Mouse (Mus musculus) thymus, postnatal 10 days (tissue): Measurements from ENCODE around the gene Rgs1.

Experiments used
- DNase-seq, 2 experiments: peaks; one replicate each; pipeline ENCODE4 v3.0.0; 2021; ENCODE audit warnings: low spot score in 2 of 2

Gene Rgs1

DNA sequence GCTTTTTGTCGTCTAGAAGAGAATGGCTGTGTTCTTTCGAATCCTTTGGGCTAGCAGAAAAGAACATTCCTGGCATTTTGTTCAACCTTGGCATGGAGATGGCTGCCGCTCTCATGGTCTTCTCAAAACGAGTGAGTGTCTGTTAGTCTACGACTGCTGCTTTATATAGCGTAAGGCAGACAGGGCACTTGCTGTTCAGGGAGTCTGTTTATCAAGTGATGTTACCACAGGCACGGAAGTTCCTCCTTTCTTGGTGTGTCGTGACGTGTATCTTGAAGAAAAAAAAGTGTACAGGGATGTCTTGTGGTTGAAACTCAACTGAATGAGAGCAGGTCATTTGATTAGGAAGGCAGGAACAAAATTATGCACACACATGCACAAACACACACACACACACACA, at the start of gene Rgs1:
Rgs1 (minus strand) TSS at position 320 of the 400 bp plus-strand sequence.
- DNase-seq, result peak in 1 of 2 experiments; percentile 5

DNA sequence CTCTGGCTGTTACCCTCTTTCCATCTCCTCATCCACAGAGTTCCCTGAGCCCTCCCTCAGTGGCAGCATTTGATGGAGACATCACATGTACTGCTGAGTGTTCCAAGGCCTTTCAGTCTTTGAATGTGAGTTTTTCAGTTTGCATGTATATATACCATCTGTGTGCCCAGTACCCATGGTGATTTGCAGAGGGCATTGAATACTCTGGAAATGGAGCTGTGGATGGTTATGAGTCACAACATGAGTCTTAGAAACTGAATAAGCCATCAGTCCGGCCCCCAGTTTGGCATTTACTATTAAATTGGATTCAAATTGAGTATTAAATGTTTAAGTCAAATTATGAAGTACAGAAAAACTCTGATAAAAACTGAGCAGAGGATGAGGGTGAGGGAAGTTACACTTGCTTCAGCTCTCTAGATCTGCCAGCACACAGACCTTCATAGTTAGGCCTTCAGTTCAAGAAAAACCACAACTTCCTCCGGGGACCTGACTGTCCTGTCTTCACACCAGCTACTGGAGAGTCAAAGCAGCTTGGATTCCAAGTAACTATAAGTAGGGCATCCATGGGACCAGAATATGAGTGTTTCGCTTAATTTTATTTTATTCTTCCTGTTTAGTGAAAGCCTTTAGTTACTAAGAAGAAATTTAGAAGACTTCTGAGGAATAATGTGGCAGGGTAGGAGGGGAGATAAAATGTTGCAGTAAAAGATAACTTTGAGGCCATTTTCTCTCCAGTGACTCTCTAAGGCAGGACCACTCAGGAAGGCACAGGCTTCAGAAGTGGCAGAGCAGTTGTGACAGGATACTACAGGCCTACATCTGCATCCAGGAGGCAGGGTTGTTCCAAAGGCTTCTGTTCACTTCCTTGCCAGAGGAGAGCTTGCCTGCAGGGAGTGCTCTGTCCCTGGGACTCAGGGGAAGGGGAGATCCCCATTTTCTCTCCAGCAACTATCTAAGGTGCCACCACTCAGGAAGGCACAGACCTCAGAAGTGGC, 34.3 kb upstream of the Rgs1 start:
- DNase-seq, result no peak

DNA sequence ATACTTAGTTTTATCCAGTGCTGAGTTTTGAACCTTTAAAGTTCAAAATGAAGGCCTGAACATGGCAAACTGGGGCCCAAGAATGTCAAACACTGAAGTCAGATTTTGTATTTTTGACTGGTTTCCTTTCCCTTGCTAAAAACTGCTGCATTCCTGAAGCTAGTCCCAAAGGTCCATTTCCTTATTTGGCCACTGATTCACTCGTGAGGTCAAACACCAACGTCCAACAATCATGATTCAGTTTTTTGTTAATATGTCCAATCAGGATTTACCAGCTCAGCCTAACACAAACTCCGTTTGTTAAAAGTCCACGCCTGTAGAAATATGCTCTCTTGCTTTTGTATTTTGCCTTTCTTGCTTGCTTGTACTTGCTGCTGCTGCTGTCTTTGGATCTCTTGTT, 31.0 kb upstream of the Rgs1 start:
- DNase-seq, result no peak

DNA sequence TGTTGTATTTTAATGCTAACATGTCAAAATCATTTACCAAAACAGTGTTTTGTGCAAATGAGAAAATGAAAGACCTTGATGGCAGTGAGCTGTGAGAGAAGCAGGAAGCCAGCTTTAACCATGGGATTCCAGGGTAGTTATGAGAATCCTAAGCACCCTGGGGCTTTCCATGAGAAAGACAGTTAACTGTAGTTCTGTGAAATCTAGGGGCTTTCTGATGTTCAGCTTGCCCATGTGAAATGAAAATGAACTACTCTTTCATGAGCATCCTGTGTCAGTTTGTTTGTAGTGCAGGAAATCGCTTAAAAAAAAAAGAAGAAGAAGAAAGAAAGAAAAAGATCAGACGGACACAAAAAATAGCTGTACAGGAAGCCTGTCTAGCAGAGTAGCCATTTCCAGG, 23.9 kb upstream of the Rgs1 start:
- no peak for DNase-seq

DNA sequence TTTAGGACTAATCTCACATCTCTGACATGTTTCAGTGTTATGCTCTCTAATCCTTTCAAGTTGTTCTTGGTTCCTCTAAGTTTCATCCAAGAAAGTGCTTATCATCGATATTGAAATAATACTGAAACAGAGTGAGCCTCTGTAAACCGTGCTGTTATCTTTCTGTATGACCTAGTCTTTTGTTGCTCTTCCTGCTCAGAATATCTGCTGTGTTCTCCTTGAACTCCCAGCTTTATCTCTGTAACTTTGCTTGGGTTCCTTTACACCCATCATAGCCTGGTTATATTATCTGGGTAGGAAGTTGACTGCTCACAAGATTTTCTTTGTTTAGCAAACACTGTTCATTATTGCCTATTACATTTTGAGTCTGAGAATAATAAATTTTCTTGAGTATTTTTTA, 20.1 kb upstream of the Rgs1 start:
- no peak for DNase-seq

DNA sequence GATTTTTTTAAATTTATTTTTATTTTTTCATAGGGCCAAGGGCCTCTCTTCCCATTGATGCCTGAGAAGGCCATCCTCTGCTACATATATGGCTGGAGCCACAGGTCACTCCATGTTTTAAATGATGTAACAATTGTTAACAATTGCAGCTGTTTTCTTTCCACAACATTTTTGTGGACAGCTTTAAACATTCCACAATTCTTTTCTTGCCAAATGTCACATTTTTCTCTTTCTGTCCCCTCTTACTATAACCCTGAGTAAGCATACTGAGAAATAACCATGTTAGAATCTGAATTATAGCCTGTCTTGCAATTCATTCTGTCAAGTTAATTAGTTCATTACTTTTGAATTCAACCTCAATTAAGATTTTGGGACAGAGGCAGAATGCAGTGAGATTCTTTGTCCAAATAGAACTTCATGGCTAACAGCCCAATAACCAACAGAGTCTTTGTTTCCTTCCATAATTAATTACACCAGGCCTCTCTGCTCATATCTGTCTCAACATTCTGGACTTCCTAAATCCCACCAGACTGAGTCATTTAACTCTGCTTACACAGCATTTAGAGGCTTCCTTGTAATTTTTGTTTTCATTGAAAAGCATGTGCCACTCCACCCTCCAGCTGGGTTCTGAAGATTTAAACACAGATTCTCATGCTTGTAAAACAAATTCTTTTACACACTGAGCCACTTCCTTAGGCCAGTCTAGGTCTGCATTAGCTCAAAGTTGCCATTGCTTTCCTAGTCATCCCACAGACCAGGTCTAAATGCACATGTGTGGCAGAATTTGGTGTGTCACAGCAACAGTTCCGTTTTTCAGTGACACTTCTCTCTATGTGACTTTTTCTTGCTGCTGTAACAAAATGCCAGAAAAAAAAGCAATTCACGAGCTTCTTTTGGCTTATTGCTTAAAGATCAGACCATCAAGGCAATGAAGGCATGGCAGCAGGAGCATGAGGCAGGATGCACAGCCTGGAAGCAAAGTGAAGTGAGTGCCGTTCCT, 18.7 kb upstream of the Rgs1 start:
- no peak for DNase-seq

DNA sequence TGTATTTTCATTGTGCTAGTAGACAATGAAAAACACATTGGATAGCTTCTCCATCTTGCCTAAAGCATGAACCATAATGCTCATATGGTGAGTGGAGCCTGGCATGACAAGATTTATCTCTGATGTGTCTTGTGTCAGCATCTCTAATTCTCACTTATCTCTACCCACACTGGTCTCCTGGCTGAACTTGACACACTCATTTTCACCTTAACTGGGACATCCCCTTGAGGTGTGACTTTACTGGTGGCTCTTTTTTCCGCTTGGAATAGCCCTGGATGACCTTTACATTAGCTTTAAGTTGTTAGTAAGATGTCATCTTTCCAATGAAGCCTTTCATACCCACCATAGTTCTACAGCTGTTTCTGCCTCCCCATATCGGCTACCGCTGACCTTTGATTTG, 15.0 kb upstream of the Rgs1 start:
- no peak for DNase-seq

- no peak for DNase-seq
Measured at GRCm38 (mm10) chr1:144262008-144262407, 13.0 kb upstream of the Rgs1 start.

DNA sequence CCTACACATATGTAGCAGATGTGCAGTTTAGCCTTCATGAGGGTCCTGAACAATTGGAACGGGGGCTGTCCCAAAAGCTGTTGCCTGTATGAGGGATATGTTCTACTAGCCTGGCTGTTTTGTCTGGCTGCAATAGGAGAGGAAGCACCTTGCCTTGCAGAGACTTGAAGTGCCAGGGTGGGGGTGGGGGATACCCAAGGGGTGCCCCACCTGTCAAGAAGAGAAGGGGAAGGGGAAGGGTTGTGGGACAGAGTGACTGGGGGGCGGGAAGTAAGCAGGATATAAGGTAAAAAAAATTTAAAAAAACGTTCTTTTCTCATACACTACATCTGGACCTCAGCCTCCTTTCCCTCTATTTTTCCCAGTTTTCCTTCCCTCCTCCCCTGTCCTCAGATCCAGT, 9.7 kb upstream of the Rgs1 start:
- DNase-seq, result no peak

DNA sequence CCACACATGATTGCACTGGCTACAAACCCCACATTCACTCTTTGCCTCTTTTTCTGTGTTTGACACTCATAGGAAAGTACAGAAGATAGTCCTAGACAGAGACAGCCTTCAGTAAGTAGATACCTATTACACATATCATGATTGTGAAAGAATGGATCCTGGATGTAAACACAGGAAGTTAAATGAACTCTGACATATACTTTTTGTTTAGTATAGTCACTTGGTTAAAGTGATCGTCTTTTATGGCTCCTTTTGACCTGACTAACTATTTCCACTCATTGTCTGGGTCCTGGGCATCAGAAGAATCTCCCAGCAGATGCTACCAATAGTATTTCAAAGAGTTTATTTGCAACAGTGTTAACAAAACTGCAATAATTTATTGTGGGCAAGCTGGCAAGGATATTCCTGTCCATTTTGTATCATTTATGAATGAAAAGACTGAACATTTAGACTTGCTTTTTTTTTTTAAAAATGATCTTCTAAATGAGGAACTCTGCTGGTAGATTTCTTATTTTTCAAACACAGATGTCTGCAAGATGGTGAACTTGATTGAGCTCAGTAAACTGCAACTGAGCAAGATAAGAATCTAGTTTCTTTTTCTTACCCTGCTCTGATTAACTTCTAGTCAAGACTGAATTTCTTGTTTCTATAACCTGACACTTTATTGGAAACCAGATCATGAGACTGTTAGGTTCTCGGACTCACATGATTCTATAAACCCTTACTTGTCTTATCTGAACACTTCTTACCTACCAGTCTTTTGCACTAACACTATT, 7.7 kb upstream of the Rgs1 start:
- no peak for DNase-seq

DNA sequence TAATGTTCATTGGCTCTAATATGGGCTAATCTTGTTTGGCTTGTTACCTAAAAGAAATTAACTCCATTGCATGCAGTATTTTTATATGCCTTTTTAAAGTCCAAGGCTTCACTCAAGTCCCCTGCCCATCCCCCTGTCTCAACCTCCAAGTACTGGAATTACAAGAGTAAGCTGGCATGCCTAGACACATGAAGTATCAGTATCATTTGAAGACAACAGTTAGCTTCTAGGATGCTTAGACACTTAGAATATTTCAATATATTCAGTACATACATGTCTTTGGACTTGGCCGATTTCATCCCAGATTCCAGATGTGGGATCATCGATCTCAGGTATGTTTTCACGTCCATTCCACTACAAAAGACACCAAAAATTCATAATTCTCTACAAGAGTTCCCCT, 836 bp downstream of the Rgs1 start:
- no peak for DNase-seq

GRCm38 (mm10) chr1:144247382-144247781, 1.7 kb downstream of the Rgs1 start:
- DNase-seq, result no peak

DNA sequence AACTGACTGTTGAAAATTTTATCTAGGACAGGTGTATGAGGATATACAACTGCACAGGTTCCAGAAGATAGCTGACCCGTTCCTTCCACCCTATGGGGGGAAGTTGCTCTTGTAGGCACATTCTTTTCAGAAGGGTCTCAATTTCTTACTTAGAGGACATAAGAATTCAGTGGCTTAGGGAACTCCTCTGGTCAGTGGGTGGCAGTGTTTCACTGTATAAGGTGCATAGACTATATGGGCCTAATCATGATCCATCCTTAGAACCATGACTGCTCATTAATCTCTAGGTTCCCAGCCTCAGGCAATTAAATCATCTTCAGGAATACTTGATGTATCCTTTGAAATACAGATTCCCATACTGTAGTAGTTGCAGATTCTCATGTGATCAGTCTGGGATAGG, 5.5 kb downstream of the Rgs1 start:
- peak in 1 of 2 experiments; percentile 7 for DNase-seq

DNA sequence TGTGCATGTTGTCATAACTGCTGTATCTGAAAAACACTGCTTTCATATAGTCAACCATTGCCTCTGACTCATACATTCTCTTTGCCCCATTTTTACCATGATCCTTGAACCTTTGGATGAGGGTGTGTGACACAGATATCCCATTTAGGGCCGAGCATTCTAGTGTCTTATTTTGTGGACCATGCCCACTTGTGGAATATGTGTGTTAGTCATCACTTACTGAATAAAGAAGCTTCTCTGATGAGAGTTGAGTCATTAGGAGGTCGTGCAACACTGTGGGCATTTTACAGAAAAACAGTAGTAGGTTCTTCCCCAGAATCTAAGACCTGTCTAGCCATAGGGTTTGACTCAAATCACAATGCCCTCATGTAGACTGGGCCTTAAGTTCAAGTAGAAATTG, 9.8 kb downstream of the Rgs1 start:
- no peak for DNase-seq

- no peak for DNase-seq
Measured at GRCm38 (mm10) chr1:144215230-144215629, 33.8 kb downstream of the Rgs1 start.

GRCm38 (mm10) chr1:144210912-144211311, 38.1 kb downstream of the Rgs1 start:
- DNase-seq, result no peak

GRCm38 (mm10) chr1:144206281-144207061, 42.6 kb downstream of the Rgs1 start:
- DNase-seq, result no peak

DNA sequence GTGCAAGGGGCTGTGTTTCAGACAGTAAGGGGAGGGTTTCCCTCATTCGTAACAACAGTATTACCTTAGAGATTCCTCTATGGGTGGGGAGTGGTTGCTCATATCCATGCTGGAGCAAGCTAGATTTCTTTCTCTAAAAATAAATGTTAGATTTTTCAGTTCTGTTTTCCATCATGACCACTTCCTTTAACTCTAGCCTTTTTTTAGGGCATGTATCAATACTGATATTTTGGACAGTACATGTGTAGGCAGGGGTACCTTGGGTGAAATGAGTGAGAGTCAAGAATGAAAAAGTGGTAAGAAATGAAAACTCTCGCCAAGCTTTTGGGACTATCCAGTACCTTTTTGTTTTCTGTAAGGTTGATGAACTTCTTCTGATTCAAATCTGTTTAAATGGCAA, 44.3 kb downstream of the Rgs1 start:
- DNase-seq, result no peak

DNA sequence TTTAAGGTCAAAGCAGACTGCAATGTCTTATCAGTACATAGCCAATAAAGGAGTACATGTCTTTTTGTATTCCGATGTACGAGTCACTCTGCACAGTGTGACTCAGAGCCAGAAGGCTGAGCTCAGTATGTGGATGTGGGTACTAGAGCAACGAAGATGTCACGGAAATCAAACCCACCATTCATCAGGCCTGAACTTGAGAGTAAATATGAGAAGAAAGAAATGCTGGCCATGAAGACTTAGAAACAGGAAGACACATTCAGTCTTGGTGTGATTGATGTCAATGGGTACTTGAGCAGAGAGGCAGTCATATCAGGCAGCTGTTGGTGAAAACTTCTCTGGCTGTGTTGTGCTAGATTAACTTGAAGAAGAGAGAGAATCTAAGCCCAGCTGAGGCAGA, 46.1 kb downstream of the Rgs1 start:
- no peak for DNase-seq

DNA sequence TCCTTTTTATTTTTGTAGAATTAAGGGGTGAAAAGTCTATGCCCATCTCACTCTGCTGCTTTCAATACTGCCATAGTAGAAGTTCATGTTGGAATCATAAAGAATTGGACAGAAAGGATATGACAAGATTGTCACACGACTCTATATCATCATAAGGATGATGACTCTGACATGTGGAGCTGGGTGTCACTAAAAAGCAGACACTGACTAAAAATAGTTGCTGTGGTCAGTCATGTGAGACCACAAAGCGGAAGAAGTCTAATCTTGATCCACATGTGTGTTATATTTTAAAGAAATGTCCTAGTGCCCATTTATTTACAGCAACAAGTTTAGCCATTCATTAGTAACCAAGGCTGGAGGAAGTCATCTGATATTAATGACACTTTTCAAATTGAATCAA, 48.5 kb downstream of the Rgs1 start:
- DNase-seq, result no peak

DNA sequence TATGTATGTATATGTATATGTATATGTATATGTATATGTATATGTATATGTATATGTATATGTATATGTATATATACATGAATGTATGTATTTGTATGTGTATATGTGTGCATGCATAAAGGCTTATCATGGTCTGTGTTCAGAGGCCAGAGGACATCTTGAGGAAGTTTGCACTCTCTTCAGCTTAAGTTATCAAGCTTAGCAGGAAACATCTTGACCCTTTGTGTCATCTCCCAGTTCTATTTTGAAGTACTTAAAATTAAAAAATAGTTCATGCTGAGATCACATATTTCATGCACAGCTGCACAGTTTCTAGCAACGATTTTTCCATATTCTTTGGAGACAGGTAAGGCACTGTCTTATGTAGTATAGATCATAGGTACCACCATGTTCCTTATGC, 49.5 kb downstream of the Rgs1 start:
- no peak for DNase-seq
